9 mouse cellular contexts compared by ENCODE assay signal in genomic region chr17:70746379-70747079, GRCm38 (mm10).
DNase-seq lines count a peak whose midpoint lies in the region; ATAC-seq lines count a peak whose summit lies in the region.
"Had no signal": no experiment of that assay in that cellular context is flagged by ENCODE, and none has a peak within 500 bp of the region (broad histone marks: within the 10 kb centered on the region; RNA-seq: fewer than 3 reads in every experiment).

No protein-coding gene starts in this region.

- no peak overlapping the region for H3K4me3 ChIP-seq in forebrain, embryonic 10.5 days
- H3K4me3 ChIP-seq in forebrain, embryonic 16.5 days (replicated peaks; ENCODE audit: low read length): no peak overlapping the region
- H3K4me3 ChIP-seq in embryonic facial prominence, embryonic 11.5 days (ENCODE audit: low read depth, low read length): no peak overlapping the region
- no peak overlapping the region for H3K4me3 ChIP-seq in liver, embryonic 12.5 days

- H3K4me1 ChIP-seq in forebrain, embryonic 10.5 days: peaks cover 65% of the 10 kb centered on the region
- H3K4me1 ChIP-seq in forebrain, embryonic 16.5 days (replicated peaks; ENCODE audit: control insufficient read depth, insufficient read depth, low read length): peaks cover 18% of the 10 kb centered on the region
- no peaks in the 10 kb centered on the region; the same call in 1 of the 2 replicates for H3K4me1 ChIP-seq in embryonic facial prominence, embryonic 11.5 days (ENCODE audit: control insufficient read depth, insufficient read depth, low read length)
- 0 out of 2 replicates have a peak, but pooled peaks cover 6% of the 10 kb centered on the region for H3K4me1 ChIP-seq in liver, embryonic 12.5 days

- H3K36me3 ChIP-seq in forebrain, embryonic 10.5 days (replicated peaks): no peaks in the 10 kb centered on the region
- no peaks in the 10 kb centered on the region for H3K36me3 ChIP-seq in forebrain, embryonic 16.5 days (ENCODE audit: control insufficient read depth, insufficient read depth)
- no peaks in the 10 kb centered on the region for H3K36me3 ChIP-seq in embryonic facial prominence, embryonic 11.5 days (replicated peaks; ENCODE audit: control insufficient read depth, insufficient read depth, low read depth, low read length)
- H3K36me3 ChIP-seq in liver, embryonic 12.5 days: no peaks in the 10 kb centered on the region
- H3K36me3 ChIP-seq: midbrain, embryonic 12.5 days had no signal

- no peaks in the 10 kb centered on the region for H3K9me3 ChIP-seq in forebrain, embryonic 10.5 days
- H3K9me3 ChIP-seq in forebrain, embryonic 16.5 days (ENCODE audit: control insufficient read depth, low read length): no peaks in the 10 kb centered on the region
- no peaks in the 10 kb centered on the region for H3K9me3 ChIP-seq in embryonic facial prominence, embryonic 11.5 days (replicated peaks; ENCODE audit: control insufficient read depth, low read length)
- H3K9me3 ChIP-seq in liver, embryonic 12.5 days (replicated peaks): no peaks in the 10 kb centered on the region
- H3K9me3 ChIP-seq: midbrain, embryonic 12.5 days had no signal

- no peak overlapping the region for H3K9ac ChIP-seq in forebrain, embryonic 16.5 days (replicated peaks; ENCODE audit: low read depth, low read length)
- no peak overlapping the region; the same call in 1 of the 2 replicates for H3K9ac ChIP-seq in embryonic facial prominence, embryonic 11.5 days (replicated peaks; ENCODE audit: low read length)
- H3K9ac ChIP-seq in liver, embryonic 12.5 days: no peak overlapping the region
- H3K9ac ChIP-seq: midbrain, embryonic 12.5 days had no signal

- H3K4me2 ChIP-seq in forebrain, embryonic 16.5 days (ENCODE audit: low read length): no peak overlapping the region
- H3K4me2 ChIP-seq in embryonic facial prominence, embryonic 11.5 days (ENCODE audit: low read depth, low read length): no peak overlapping the region
- no peak overlapping the region for H3K4me2 ChIP-seq in liver, embryonic 12.5 days

- 23% methylated on average over 9 of the region's 9 CpGs for WGBS in forebrain, embryonic 10.5 days
- 20% methylated on average over 9 of the region's 9 CpGs for WGBS in forebrain, embryonic 16.5 days
- 23% methylated on average over 9 of the region's 9 CpGs for WGBS in embryonic facial prominence, embryonic 11.5 days
- 49% methylated on average over 9 of the region's 9 CpGs for WGBS in liver, embryonic 12.5 days (ENCODE audit: insufficient replicate concordance)

- DNase-seq in forebrain, embryonic 10.5 days (ENCODE audit: extremely low spot score, low spot score): no peak
- peak; percentile 79 for DNase-seq in A20 (ENCODE audit: low read depth, low spot score)
- no peak for DNase-seq in embryonic facial prominence, embryonic 11.5 days (ENCODE audit: low spot score)
- peak; percentile 46 to 70 for DNase-seq in kidney, postnatal 36 days
- no peak for DNase-seq in cerebellum, adult 9-11 months
- no peak for DNase-seq in layer of hippocampus, adult 18-20 months (ENCODE audit: low spot score in 2 of 2)

- peak overlapping the region; percentile 86 for H3K27ac ChIP-seq in forebrain, embryonic 10.5 days
- H3K27ac ChIP-seq in forebrain, embryonic 16.5 days (ENCODE audit: low read length): no peak overlapping the region
- H3K27ac ChIP-seq in embryonic facial prominence, embryonic 11.5 days (replicated peaks; ENCODE audit: low read depth, low read length): no peak overlapping the region
- no peak overlapping the region for H3K27ac ChIP-seq in liver, embryonic 12.5 days

- ATAC-seq in forebrain, embryonic 16.5 days: no peak
- peak; percentile 38; the same call in 1 of the 2 replicates for ATAC-seq in embryonic facial prominence, embryonic 11.5 days (replicated peaks; ENCODE audit: insufficient number of reproducible peaks, low FRiP score, low TSS enrichment, low read depth)
- no peak for ATAC-seq in liver, embryonic 12.5 days

- peaks cover 23% of the 10 kb centered on the region for H3K27me3 ChIP-seq in forebrain, embryonic 10.5 days (ENCODE audit: poor library complexity, severe bottlenecking)
- H3K27me3 ChIP-seq in forebrain, embryonic 16.5 days (replicated peaks; ENCODE audit: control insufficient read depth, insufficient read depth, low read length): no peaks in the 10 kb centered on the region; the same call in 1 of the 2 replicates
- no peaks in the 10 kb centered on the region for H3K27me3 ChIP-seq in embryonic facial prominence, embryonic 11.5 days (ENCODE audit: control insufficient read depth, insufficient read depth, low read length)
- H3K27me3 ChIP-seq in liver, embryonic 12.5 days (replicated peaks): peaks cover 56% of the 10 kb centered on the region

Comparison
In these comparisons a context has a peak if more than half of its experiments do, and no peak if none do; other contexts are left out.
1. DNase-seq: peak in A20 (single experiment) and kidney, postnatal 36 days (2 of 2); none in forebrain, embryonic 10.5 days (single experiment), embryonic facial prominence, embryonic 11.5 days (single experiment), cerebellum, adult 9-11 months (single experiment) and layer of hippocampus, adult 18-20 months (0 of 2).